Mouse (Mus musculus) stomach, postnatal 0 days (tissue): ENCODE data around the gene Lyl1.

Experiments
- CTCF ChIP-seq: IDR thresholded peaks from 2 replicates; pipeline ENCODE4 v1.5.1; 2016; ENCODE audit warnings: antibody characterized with exemption, low read depth, mild to moderate bottlenecking, moderate library complexity
- EP300 ChIP-seq: optimal IDR thresholded peaks from 2 replicates; pipeline ENCODE3; 2016; ENCODE audit warnings: antibody characterized with exemption

GRCm38 (mm10) chr8:84743517-84744420, 42.5 kb downstream of the Lyl1 start:
- no peak for TF ChIP-seq CTCF
- TF ChIP-seq EP300: no peak
